Mouse (Mus musculus) embryonic facial prominence, embryonic 13.5 days (tissue): ENCODE measurements around the gene Gm40460. TPM values are rescaled to one million over a fixed set of nuclear protein-coding genes. Genes with fewer than 3 reads are reported as not detected.
"Not testable (repeated sequence)": the region's sequence is repeated elsewhere in the genome, so short reads cannot be mapped to it uniquely, and the experiment has no call there.

Experiments used
- ATAC-seq: fragments of 200-750 bp; cut with Nextera tagmentation; 2 replicates; pipeline ENCODE4 v1.8.0; 2017; ENCODE audit warnings: low read depth; ENCODE audit not compliant: insufficient number of reproducible peaks, insufficient read depth, low FRiP score, low TSS enrichment
- H3K27ac ChIP-seq: fragments of 300-500 bp; sonication (generic); 2 replicates; pipeline ENCODE4 v1.5.1; 2015; ENCODE audit warnings: moderate library complexity, mild to moderate bottlenecking, inconsistent platforms
- H3K27me3 ChIP-seq: fragments of 300-500 bp; sonication (generic); 2 replicates; pipeline ENCODE4 v1.6.1; 2015; ENCODE audit warnings: mild to moderate bottlenecking, inconsistent platforms
- H3K36me3 ChIP-seq: fragments of 300-500 bp; sonication (generic); 2 replicates; pipeline ENCODE4 v1.6.1; 2015; ENCODE audit warnings: mild to moderate bottlenecking, inconsistent platforms
- H3K4me1 ChIP-seq: fragments of 300-500 bp; sonication (generic); 2 replicates; pipeline ENCODE4 v1.6.1; 2015; ENCODE audit warnings: inconsistent platforms
- H3K4me2 ChIP-seq: fragments of 300-500 bp; sonication (generic); 2 replicates; pipeline ENCODE4 v1.6.1; 2015; ENCODE audit warnings: moderate library complexity, mild to moderate bottlenecking, inconsistent platforms
- H3K4me3 ChIP-seq: fragments of 300-500 bp; sonication (generic); 2 replicates; pipeline ENCODE4 v1.5.1; 2015; ENCODE audit warnings: mild to moderate bottlenecking, inconsistent platforms
- H3K9ac ChIP-seq: fragments of 300-500 bp; sonication (generic); 2 replicates; pipeline ENCODE4 v1.6.1; 2015; ENCODE audit warnings: mild to moderate bottlenecking, inconsistent platforms
- H3K9me3 ChIP-seq: fragments of 300-500 bp; sonication (generic); 2 replicates; pipeline ENCODE4 v1.6.1; 2016; ENCODE audit warnings: inconsistent platforms
- WGBS: fragments of 180-500 bp; shearing (Covaris S2); methylation state at CpG from one replicate; pipeline ENCODE4 v1.1.7; 2015; ENCODE audit warnings: mixed read lengths; 5-methylcytosine and 5-hydroxymethylcytosine counted together
- polyA plus RNA-seq: library from polyadenylated mRNA; unstranded; fragments of >200 nt; fragmentation: Nextera tagmentation; extraction: Ambion mirVana; gene quantifications from 2 replicates; pipeline ENCODE4 v1.2.1, GENCODE M21; 2015

The Gm40460 gene
- not detected in 2 replicates for polyA plus RNA-seq

- 30% methylated on average over 2 of the region's 2 CpGs for WGBS
- ATAC-seq, result no peak
- H3K4me1 ChIP-seq, result no peaks in the 10 kb centered on the region
- no peaks in the 10 kb centered on the region for H3K9me3 ChIP-seq
- H3K27ac ChIP-seq, result no peak within 1 kb of the TSS
- no peaks in the 10 kb centered on the region; the same call in 1 of the 2 replicates for H3K27me3 ChIP-seq
- H3K9ac ChIP-seq, result no peak within 1 kb of the TSS
- no peak within 1 kb of the TSS for H3K4me3 ChIP-seq
- no peak within 1 kb of the TSS for H3K4me2 ChIP-seq
- no peaks in the 10 kb centered on the region for H3K36me3 ChIP-seq
Observed at GRCm38 (mm10) chr7:142240978-142241377, at the start of gene Gm40460. Gene Gm40460, minus strand, starts transcription at chr7:142241078.

- not testable (repeated sequence) for H3K4me3 ChIP-seq, ATAC-seq, H3K9ac ChIP-seq, H3K27ac ChIP-seq, H3K9me3 ChIP-seq, H3K4me1 ChIP-seq, H3K36me3 ChIP-seq, H3K4me2 ChIP-seq
- peaks cover 20% of the 10 kb centered on the region for H3K27me3 ChIP-seq
- WGBS, result 65% methylated on average over 9 of the region's 9 CpGs
Observed at GRCm38 (mm10) chr7:142285910-142286612, 45.2 kb upstream of the Gm40460 start.

- no peak for ATAC-seq
- peak overlapping the region; percentile 78 for H3K9ac ChIP-seq
- no peak overlapping the region for H3K27ac ChIP-seq
- H3K27me3 ChIP-seq, result peaks cover 21% of the 10 kb centered on the region
- peak overlapping the region; percentile 77 for H3K4me2 ChIP-seq
- WGBS, result 21% methylated on average over 23 of the region's 23 CpGs
- peaks cover 7% of the 10 kb centered on the region for H3K4me1 ChIP-seq
- H3K4me3 ChIP-seq, result peak overlapping the region; percentile 58
- no peaks in the 10 kb centered on the region for H3K36me3 ChIP-seq
- H3K9me3 ChIP-seq, result no peaks in the 10 kb centered on the region
Observed at GRCm38 (mm10) chr7:142285130-142285835, 44.4 kb upstream of the Gm40460 start.

- no peaks in the 10 kb centered on the region for H3K36me3 ChIP-seq
- H3K4me2 ChIP-seq, result peak overlapping the region; percentile 77
- peak; percentile 79 for ATAC-seq
- H3K4me1 ChIP-seq, result peaks cover 7% of the 10 kb centered on the region
- H3K9ac ChIP-seq, result peak overlapping the region; percentile 78
- peaks cover 27% of the 10 kb centered on the region for H3K27me3 ChIP-seq
- peak overlapping the region; percentile 58 for H3K4me3 ChIP-seq
- WGBS, result under 1% methylated on average over 19 of the region's 19 CpGs
- H3K9me3 ChIP-seq, result no peaks in the 10 kb centered on the region
- peak overlapping the region; percentile 91 for H3K27ac ChIP-seq
Observed at GRCm38 (mm10) chr7:142284615-142285080, 43.8 kb upstream of the Gm40460 start.

GRCm38 (mm10) chr7:142284023-142284591 is 43.2 kb upstream of the Gm40460 start:
- Histone ChIP-seq H3K9me3 (no peaks in the 10 kb centered on the region), H3K27me3 (peaks cover 27% of the 10 kb centered on the region), H3K36me3 (no peaks in the 10 kb centered on the region), H3K4me3 (peak overlapping the region; percentile 58), H3K9ac (peak overlapping the region; percentile 78), H3K27ac (peak overlapping the region; percentile 91), H3K4me2 (peak overlapping the region; percentile 77), H3K4me1 (peaks cover 7% of the 10 kb centered on the region)
- ATAC-seq, result no peak
- under 1% methylated on average over 38 of the region's 38 CpGs for WGBS

GRCm38 (mm10) chr7:142282847-142283246 is 42.0 kb upstream of the Gm40460 start:
- peaks cover 27% of the 10 kb centered on the region for H3K27me3 ChIP-seq
- not testable (repeated sequence) for H3K4me3 ChIP-seq, H3K27ac ChIP-seq, H3K4me1 ChIP-seq, H3K9me3 ChIP-seq, H3K4me2 ChIP-seq, H3K9ac ChIP-seq, ATAC-seq, H3K36me3 ChIP-seq
- 28% methylated on average over 2 of the region's 2 CpGs for WGBS

GRCm38 (mm10) chr7:142279291-142279690 is 38.4 kb upstream of the Gm40460 start:
- H3K9ac ChIP-seq, H3K36me3 ChIP-seq, H3K4me2 ChIP-seq, H3K9me3 ChIP-seq, H3K4me3 ChIP-seq, ATAC-seq, H3K27ac ChIP-seq, H3K4me1 ChIP-seq: not testable (repeated sequence)
- peaks cover 27% of the 10 kb centered on the region for H3K27me3 ChIP-seq
- 52% methylated on average over 1 of the region's 1 CpGs for WGBS

GRCm38 (mm10) chr7:142278183-142278582 is 37.3 kb upstream of the Gm40460 start:
- WGBS, result 2% methylated on average over 3 of the region's 3 CpGs
- not testable (repeated sequence) for H3K4me2 ChIP-seq, H3K27ac ChIP-seq, H3K4me3 ChIP-seq, H3K9me3 ChIP-seq, H3K36me3 ChIP-seq, H3K4me1 ChIP-seq, H3K9ac ChIP-seq, ATAC-seq
- H3K27me3 ChIP-seq, result peaks cover 22% of the 10 kb centered on the region

GRCm38 (mm10) chr7:142274263-142274662 is 33.4 kb upstream of the Gm40460 start, which contains the start of gene Gm4559:
Gene Gm4559, minus strand, starts transcription at chr7:142274363.
- not testable (repeated sequence) for H3K36me3 ChIP-seq, H3K27ac ChIP-seq, H3K9ac ChIP-seq, H3K4me3 ChIP-seq, H3K9me3 ChIP-seq, ATAC-seq, H3K4me2 ChIP-seq, H3K4me1 ChIP-seq, H3K27me3 ChIP-seq

GRCm38 (mm10) chr7:142258254-142258653 is 17.4 kb upstream of the Gm40460 start, which contains the start of gene Gm2431:
Gene Gm2431, minus strand, starts transcription at chr7:142258354.
- not testable (repeated sequence) for H3K9ac ChIP-seq, H3K27me3 ChIP-seq, H3K4me3 ChIP-seq, H3K4me2 ChIP-seq, H3K27ac ChIP-seq, ATAC-seq, H3K4me1 ChIP-seq, H3K36me3 ChIP-seq, H3K9me3 ChIP-seq
- WGBS, result 46% methylated on average over 1 of the region's 1 CpGs

GRCm38 (mm10) chr7:142255517-142255916 is 14.6 kb upstream of the Gm40460 start:
- 0% methylated on average over 2 of the region's 2 CpGs for WGBS
- H3K4me3 ChIP-seq, result no peak overlapping the region

More at GRCm38 (mm10) chr7:142255517-142255916, 14.6 kb upstream of the Gm40460 start:
- Histone ChIP-seq H3K9ac (no peak overlapping the region), H3K36me3 (no peaks in the 10 kb centered on the region), H3K9me3 (no peaks in the 10 kb centered on the region), H3K27ac (no peak overlapping the region), H3K4me2 (no peak overlapping the region), H3K4me1 (no peaks in the 10 kb centered on the region), H3K27me3 (peaks cover 7% of the 10 kb centered on the region)
- ATAC-seq, result no peak
